Mouse (Mus musculus): ENCODE measurements around the gene Gfra4. TPM values are rescaled to one million over a fixed set of nuclear protein-coding genes. Genes with fewer than 3 reads are reported as not detected.

Gfra4 gene
- total RNA-seq, 2 experiments from 2014 or later, result 52.8 to 56.6 TPM

Small RNA genes lying within 50 kb of the gene (microRNA-seq; reads per million reads assigned to microRNA genes)
- 0 reads per million in 2 experiments for gene Mir6973b

Other genes with a start within 250 kb of the Gfra4 start
- gene 4930402H24Rik, start 136.7 kb downstream of the Gfra4 start, total RNA-seq (2021), result 10 to 100 TPM; 80.0 to 83.6 TPM
- 100 to 1,000 TPM; 117 to 122 TPM for gene Atrn, start 136.6 kb downstream of the Gfra4 start, total RNA-seq (2021)
- gene Adam33, start 20.7 kb upstream of the Gfra4 start, total RNA-seq (2021), result under 1 TPM; 0.50 to 0.67 TPM
- gene Siglec1, start 43.7 kb upstream of the Gfra4 start, total RNA-seq (2021), result under 1 TPM; 0.55 to 0.57 TPM
- 10 to 100 TPM in 1 of 2 experiments, 1 to 10 TPM in 1; 8.8 to 12.5 TPM for gene Hspa12b, start 84.2 kb upstream of the Gfra4 start, total RNA-seq (2021)
- gene Gm11037, start 90.4 kb upstream of the Gfra4 start, total RNA-seq (2021), result not detected
- gene 1700037H04Rik, start 117.0 kb upstream of the Gfra4 start, total RNA-seq (2021), result 10 to 100 TPM; 64.5 to 64.6 TPM
- 100 to 1,000 TPM; 102 to 109 TPM for gene Cenpb, start 137.0 kb upstream of the Gfra4 start, total RNA-seq (2021)
- 10 to 100 TPM; 17.3 to 20.8 TPM for gene Cdc25b, start 143.9 kb upstream of the Gfra4 start, total RNA-seq (2021)
- gene Spef1, start 144.2 kb upstream of the Gfra4 start, total RNA-seq (2021), result 10 to 100 TPM; 16.2 to 18.0 TPM
- gene Ap5s1, start 164.0 kb upstream of the Gfra4 start, total RNA-seq (2021), result 10 to 100 TPM; 25.4 to 26.2 TPM
- gene Mavs, start 191.0 kb upstream of the Gfra4 start, total RNA-seq (2021), result 1 to 10 TPM; 8.4 to 9.9 TPM
- gene Pank2, start 219.4 kb upstream of the Gfra4 start, total RNA-seq (2021), result 10 to 100 TPM; 58.3 to 60.1 TPM